Mouse (Mus musculus) kidney, embryonic 16.5 days (tissue): Measurements from ENCODE around the gene Tnnt1. TPM values are rescaled to one million over a fixed set of nuclear protein-coding genes. Genes with fewer than 3 reads are reported as not detected.

Source experiments
- ATAC-seq: fragments of 200-750 bp; cut with Nextera tagmentation; 2 replicates; pipeline ENCODE4 v1.8.0; 2017; ENCODE audit warnings: moderate TSS enrichment; ENCODE audit not compliant: low FRiP score, low TSS enrichment
- H3K27ac ChIP-seq: fragments of 300-500 bp; sonication (generic); 2 replicates; pipeline ENCODE4 v1.5.1; 2014; ENCODE audit warnings: low read length
- H3K27me3 ChIP-seq: fragments of 300-500 bp; sonication (generic); 2 replicates; pipeline ENCODE4 v1.6.1; 2014; ENCODE audit warnings: low read length, control low read depth, mixed read lengths; ENCODE audit not compliant: insufficient read depth
- H3K36me3 ChIP-seq: fragments of 300-500 bp; sonication (generic); 2 replicates; pipeline ENCODE4 v1.6.1; 2014; ENCODE audit warnings: low read length, control low read depth, mixed read lengths; ENCODE audit not compliant: insufficient read depth
- H3K4me1 ChIP-seq: fragments of 300-500 bp; sonication (generic); 2 replicates; pipeline ENCODE4 v1.6.1; 2014; ENCODE audit warnings: low read length, control low read depth, mixed read lengths; ENCODE audit not compliant: insufficient read depth
- H3K4me2 ChIP-seq: fragments of 300-500 bp; sonication (generic); replicated peaks from 2 replicates; pipeline ENCODE4 v1.6.1; 2014; ENCODE audit warnings: low read depth, low read length
- H3K4me3 ChIP-seq: fragments of 300-500 bp; sonication (generic); 2 replicates; pipeline ENCODE4 v1.5.1; 2014; ENCODE audit warnings: mild to moderate bottlenecking, low read length
- H3K9ac ChIP-seq: fragments of 300-500 bp; sonication (generic); replicated peaks from 2 replicates; pipeline ENCODE4 v1.6.1; 2014; ENCODE audit warnings: low read length
- H3K9me3 ChIP-seq: fragments of 300-500 bp; sonication (generic); 2 replicates; pipeline ENCODE4 v1.6.1; 2016; ENCODE audit warnings: low read length, control low read depth
- WGBS: fragments of 180-500 bp; shearing (Covaris S2); extraction: QIAGEN DNeasy Blood & Tissue Kit; methylation state at CpG from one replicate; pipeline ENCODE4 v1.1.7; 2014; 5-methylcytosine and 5-hydroxymethylcytosine counted together
- polyA plus RNA-seq: library from polyadenylated mRNA; unstranded; fragments of >200 nt; fragmentation: Nextera tagmentation; extraction: Ambion mirVana; gene quantifications from 2 replicates; pipeline ENCODE4 v1.2.1, GENCODE M21; 2015

The Tnnt1 gene
- polyA plus RNA-seq, 1 experiment from 2014 or later: 20.9 TPM

DNA sequence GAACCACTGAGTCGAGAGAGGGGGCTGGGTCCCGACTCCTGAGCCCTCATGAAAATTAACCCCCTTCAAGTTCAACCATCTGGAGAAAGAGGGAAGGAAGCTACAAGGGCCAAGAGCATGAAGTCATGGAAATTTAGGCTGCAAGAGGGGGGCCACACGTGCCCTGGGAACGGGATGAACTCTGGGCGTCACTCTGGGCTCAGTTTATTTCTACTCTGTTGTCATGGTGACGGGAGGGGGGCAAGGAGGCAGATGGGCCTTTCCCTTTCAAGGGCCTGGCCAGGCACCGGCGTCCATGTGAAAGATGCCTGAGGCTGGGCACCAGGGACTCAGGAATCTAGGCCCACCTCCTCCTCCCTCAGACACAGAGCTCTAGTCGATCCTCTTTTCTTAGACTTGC is 17.9 kb downstream of the Tnnt1 start:
- ATAC-seq: no peak
- 20% methylated on average over 9 of the region's 9 CpGs for WGBS
- H3K9me3 ChIP-seq: no peaks in the 10 kb centered on the region
- H3K4me2 ChIP-seq: no peak overlapping the region
- peaks cover 20% of the 10 kb centered on the region for H3K36me3 ChIP-seq
- H3K4me1 ChIP-seq: peaks cover 28% of the 10 kb centered on the region
- H3K4me3 ChIP-seq: no peak overlapping the region
- H3K27me3 ChIP-seq: no peaks in the 10 kb centered on the region
- no peak overlapping the region for H3K9ac ChIP-seq
- H3K27ac ChIP-seq: no peak overlapping the region

DNA sequence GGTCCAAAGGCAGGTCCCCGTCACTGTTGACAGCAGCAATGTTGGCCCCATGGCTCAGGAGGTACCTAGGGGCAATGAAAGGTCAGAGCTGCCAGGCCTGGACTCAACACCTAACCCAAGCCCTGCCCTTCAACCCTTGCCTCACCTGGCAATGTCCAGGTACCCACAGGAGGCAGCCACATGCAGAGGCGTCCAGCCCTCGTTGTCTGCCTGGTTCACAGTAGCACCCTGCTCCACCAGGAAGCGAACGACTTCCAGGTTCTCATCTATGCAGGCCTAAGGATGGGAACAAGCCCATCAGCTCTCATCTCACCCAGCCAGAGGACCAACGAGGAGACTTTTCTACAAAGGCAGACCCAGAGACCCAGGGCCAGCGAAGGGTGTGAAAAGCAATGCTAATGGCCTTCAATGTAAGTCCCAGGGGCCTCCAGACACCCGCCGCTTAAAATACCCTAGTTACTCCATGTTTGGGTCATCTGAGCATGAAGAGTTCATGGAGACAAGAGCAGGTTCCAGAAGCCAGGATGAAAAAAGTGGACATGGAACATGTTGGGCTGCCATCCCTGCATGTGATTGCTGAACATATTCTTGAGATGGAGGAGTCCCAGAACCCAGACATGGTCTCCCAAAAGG is 18.8 kb downstream of the Tnnt1 start:
- H3K4me2 ChIP-seq: no peak overlapping the region
- no peaks in the 10 kb centered on the region for H3K27me3 ChIP-seq
- H3K27ac ChIP-seq: no peak overlapping the region

DNA sequence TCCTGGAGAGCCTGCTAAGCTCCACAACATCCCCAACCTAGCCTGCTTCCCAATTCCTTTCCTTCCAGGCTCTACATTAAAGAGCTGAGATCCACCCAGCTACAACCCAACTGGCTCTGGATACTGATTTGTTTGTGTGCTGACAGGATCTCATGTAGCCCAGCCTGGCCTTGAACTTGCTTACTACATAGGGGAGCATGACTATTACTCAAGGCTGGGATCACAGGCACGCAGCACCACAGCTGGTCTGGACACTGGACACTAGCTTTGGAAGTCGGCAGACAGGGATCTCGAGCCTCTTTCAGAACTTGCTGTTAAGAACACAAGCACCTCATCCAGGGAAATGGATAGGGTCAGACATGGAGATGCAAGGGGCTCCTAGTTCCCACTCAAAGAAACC is 19.7 kb downstream of the Tnnt1 start:
- Histone ChIP-seq H3K36me3 (peaks cover 21% of the 10 kb centered on the region), H3K4me2 (no peak overlapping the region), H3K9me3 (no peaks in the 10 kb centered on the region), H3K4me3 (no peak overlapping the region), H3K27me3 (no peaks in the 10 kb centered on the region), H3K4me1 (peaks cover 36% of the 10 kb centered on the region), H3K27ac (no peak overlapping the region), H3K9ac (no peak overlapping the region)
- WGBS: 95% methylated on average over 3 of the region's 3 CpGs
- no peak for ATAC-seq

More for the DNA sequence above, 18.8 kb downstream of the Tnnt1 start:
- WGBS: 94% methylated on average over 9 of the region's 9 CpGs
- H3K36me3 ChIP-seq: peaks cover 21% of the 10 kb centered on the region
- ATAC-seq: no peak
- H3K9ac ChIP-seq: no peak overlapping the region
- no peaks in the 10 kb centered on the region for H3K9me3 ChIP-seq
- no peak overlapping the region for H3K4me3 ChIP-seq
- H3K4me1 ChIP-seq: peaks cover 34% of the 10 kb centered on the region

DNA sequence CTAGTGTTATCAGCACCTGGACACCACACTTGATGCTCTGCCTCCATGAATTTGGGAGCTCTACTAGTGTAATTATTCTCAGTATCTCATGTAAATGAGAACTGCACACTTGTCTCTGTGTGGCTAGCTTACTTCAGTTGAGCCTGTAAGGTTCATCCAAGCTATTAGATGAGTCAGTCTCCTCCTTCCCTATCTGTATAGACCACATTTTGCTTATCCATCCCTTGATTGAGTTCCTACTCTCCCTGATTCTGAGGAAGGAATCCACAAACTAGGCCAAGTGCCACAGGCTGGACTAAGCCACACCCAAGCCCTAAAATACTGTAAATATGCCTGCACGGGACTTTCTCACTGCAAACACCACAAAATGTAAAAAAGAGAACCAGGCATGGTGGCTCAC is 22.2 kb downstream of the Tnnt1 start:
- no peaks in the 10 kb centered on the region for H3K27me3 ChIP-seq
- no peak for ATAC-seq
- H3K4me3 ChIP-seq: no peak overlapping the region
- H3K9me3 ChIP-seq: no peaks in the 10 kb centered on the region
- H3K4me1 ChIP-seq: peaks cover 19% of the 10 kb centered on the region
- H3K9ac ChIP-seq: no peak overlapping the region
- 69% methylated on average over 1 of the region's 1 CpGs for WGBS
- H3K4me2 ChIP-seq: no peak overlapping the region
- no peak overlapping the region for H3K27ac ChIP-seq
- peaks cover 30% of the 10 kb centered on the region for H3K36me3 ChIP-seq

DNA sequence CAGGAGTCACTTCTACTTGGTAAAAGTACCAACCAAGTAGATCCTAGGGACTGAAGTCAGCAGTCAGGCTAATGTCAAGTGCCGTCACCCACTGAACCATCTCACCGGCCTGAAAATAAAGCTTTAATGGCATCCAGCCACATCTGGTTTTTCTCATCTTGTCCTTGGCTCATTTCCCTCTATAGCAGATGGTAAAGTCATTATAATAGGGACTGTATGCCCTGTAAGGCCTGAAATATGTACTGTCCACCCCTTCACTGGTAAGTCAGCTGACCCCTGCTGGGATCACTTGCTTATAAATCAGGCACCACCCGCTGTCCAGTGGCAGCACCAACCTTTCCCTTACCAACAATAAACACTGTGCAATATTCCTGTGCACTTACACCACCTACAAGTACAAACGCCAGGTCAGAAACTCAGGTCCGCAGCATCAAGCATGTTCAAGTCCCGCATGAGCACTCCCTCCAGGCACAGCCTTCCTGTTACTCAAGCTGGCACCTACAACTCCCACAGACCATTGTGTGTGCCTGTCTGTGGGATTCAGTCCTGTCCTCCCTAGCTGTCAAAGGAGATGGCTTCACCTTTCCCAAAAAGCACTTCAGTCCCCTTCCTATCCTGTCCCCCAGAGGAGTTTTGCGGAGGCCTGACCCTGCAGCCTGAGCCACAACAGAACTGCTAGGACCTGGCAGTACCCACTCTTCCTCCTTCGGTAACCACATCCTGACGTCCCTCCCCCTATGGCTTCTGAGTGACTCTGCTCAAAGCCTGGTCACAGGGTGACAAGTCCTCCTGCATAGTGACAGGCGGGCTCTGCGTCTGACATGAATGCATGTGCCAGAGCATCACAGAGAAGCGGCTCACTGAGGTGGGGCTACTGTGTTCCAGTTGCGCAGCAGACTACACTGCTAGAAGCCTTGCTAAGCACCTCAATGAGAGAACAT is 23.6 kb downstream of the Tnnt1 start:
- ATAC-seq: peak; percentile 62

DNA sequence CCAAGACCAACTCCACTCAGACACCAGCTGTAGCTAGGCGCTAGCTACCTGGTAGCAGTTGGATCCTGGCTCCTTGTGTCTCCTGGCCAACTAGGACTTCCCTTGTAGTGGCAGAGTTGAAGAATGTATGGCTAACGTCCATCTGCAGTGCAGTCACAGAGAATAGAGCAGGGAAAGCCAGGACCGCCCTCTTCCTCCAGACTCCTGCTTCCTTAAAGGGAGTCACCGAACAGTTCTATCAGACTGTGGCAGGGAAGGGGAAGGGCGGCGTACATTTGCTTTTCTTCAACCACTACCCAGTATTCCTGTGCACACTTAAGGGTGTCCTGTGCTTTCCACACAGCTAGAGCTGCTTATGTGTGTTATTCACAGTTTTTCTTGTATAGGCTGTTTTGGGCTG is 24.9 kb downstream of the Tnnt1 start:
- H3K4me2 ChIP-seq: no peak overlapping the region
- peaks cover 34% of the 10 kb centered on the region for H3K36me3 ChIP-seq
- peaks cover 8% of the 10 kb centered on the region; the same call in 1 of the 2 replicates for H3K4me1 ChIP-seq
- WGBS: 70% methylated on average over 6 of the region's 6 CpGs
- H3K9me3 ChIP-seq: no peaks in the 10 kb centered on the region
- no peak for ATAC-seq
- no peaks in the 10 kb centered on the region for H3K27me3 ChIP-seq
- no peak overlapping the region for H3K9ac ChIP-seq
- H3K27ac ChIP-seq: peak overlapping the region; percentile 26; the same call in 1 of the 2 replicates
- H3K4me3 ChIP-seq: no peak overlapping the region

More for the DNA sequence above, 23.6 kb downstream of the Tnnt1 start:
- Histone ChIP-seq H3K27me3 (no peaks in the 10 kb centered on the region), H3K4me2 (no peak overlapping the region), H3K9ac (no peak overlapping the region), H3K27ac (no peak overlapping the region), H3K9me3 (no peaks in the 10 kb centered on the region), H3K4me1 (peaks cover 8% of the 10 kb centered on the region; the same call in 1 of the 2 replicates), H3K4me3 (no peak overlapping the region), H3K36me3 (peaks cover 36% of the 10 kb centered on the region)
- WGBS: 63% methylated on average over 13 of the region's 13 CpGs

DNA sequence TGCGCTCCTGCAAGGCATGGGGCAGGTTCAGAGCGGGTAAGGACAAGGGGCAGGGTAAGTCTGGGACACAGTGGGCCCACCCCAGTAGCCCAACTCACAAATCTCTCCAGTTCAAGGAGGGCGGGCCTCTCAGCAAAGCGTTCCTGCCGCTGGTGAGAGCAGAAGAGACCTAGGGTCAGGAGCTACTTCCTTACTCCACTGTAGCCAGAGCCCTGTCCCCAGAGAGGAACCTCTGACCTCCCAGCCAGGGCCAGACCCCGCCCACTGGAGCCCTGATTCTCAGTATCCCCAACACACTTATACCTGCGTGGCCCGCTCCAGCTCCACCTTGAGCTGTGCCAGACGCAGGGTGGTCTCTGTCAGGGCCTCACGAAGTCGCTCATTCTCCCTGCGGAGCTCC is 33.9 kb downstream of the Tnnt1 start:
- WGBS: 83% methylated on average over 12 of the region's 12 CpGs
- H3K9me3 ChIP-seq: no peaks in the 10 kb centered on the region
- peaks cover 43% of the 10 kb centered on the region for H3K36me3 ChIP-seq
- no peak overlapping the region for H3K4me2 ChIP-seq
- ATAC-seq: no peak
- H3K9ac ChIP-seq: no peak overlapping the region
- H3K27me3 ChIP-seq: no peaks in the 10 kb centered on the region
- H3K4me3 ChIP-seq: no peak overlapping the region
- H3K27ac ChIP-seq: no peak overlapping the region
- peaks cover 23% of the 10 kb centered on the region for H3K4me1 ChIP-seq

DNA sequence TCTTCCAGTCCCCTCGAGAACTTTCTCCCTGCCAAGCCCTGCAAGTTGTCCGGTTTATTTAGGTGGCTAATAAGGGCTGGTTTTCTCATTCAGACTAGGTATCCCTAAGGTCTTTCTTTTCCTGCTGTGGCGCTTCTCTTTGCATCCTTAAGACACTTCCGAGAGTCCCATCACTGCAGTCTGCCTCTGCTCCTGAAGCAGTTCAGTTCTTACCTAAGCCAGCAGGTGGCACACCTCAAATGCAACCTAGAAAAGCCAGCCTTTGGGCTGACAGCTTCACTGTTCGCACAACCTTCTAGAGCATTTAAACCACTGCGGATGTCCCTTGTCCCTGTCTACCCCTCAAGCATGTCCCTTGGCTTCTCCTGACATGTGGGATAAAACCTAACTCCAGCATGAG is 36.5 kb downstream of the Tnnt1 start:
- Histone ChIP-seq H3K4me1 (peaks cover 24% of the 10 kb centered on the region), H3K27me3 (peaks cover 4% of the 10 kb centered on the region; the same call in 1 of the 2 replicates), H3K36me3 (peaks cover 30% of the 10 kb centered on the region), H3K4me2 (no peak overlapping the region), H3K9ac (0 out of 2 replicates have a peak overlapping the region, but pooled peaks have one; percentile 12), H3K9me3 (no peaks in the 10 kb centered on the region), H3K4me3 (no peak overlapping the region), H3K27ac (no peak overlapping the region)
- no peak for ATAC-seq
- WGBS: 25% methylated on average over 6 of the region's 6 CpGs

DNA sequence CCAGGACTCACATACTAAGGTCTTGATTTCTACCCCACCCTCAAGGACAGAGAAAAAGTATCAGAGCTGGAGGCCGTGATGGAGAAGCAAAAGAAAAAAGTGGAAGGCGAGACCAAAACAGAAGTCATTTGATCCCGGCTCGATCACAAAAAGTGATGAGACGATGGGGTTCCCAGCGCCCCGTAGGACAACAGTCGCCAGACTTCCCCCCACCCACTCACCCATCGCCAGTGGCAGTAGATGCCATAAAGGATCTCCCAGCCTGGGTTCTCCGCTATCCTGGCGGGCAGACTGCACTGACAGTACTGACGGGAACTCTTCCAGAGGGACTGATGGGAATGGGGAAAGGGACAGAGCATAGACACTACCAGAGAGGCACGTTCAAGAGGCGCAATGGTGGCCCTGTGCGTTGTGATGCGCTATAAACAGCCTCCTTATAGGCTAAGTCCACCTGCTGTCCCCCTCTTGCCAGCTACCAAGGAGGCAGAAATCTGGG is 37.3 kb downstream of the Tnnt1 start:
- H3K4me3 ChIP-seq: peak overlapping the region; percentile 64
- H3K27ac ChIP-seq: peak overlapping the region; percentile 99
- H3K27me3 ChIP-seq: peaks cover 12% of the 10 kb centered on the region
- peaks cover 24% of the 10 kb centered on the region for H3K4me1 ChIP-seq
- H3K36me3 ChIP-seq: peaks cover 24% of the 10 kb centered on the region
- peak overlapping the region; percentile 92 for H3K4me2 ChIP-seq
- 5% methylated on average over 16 of the region's 16 CpGs for WGBS
- peak overlapping the region; percentile 71 for H3K9ac ChIP-seq
- ATAC-seq: peak; percentile 13
- no peaks in the 10 kb centered on the region for H3K9me3 ChIP-seq
